Mouse (Mus musculus) brain, adult 2 months (tissue): ENCODE measurements around the gene Hrk.
A peak's percentile ranks its signal among the peaks of the same experiment; 100 is the strongest.

ENCODE experiments used
- DNase-seq: peaks from one replicate; pipeline ENCODE4 v3.0.0; 2011; ENCODE audit warnings: low read depth, low spot score

Gene Hrk

DNA sequence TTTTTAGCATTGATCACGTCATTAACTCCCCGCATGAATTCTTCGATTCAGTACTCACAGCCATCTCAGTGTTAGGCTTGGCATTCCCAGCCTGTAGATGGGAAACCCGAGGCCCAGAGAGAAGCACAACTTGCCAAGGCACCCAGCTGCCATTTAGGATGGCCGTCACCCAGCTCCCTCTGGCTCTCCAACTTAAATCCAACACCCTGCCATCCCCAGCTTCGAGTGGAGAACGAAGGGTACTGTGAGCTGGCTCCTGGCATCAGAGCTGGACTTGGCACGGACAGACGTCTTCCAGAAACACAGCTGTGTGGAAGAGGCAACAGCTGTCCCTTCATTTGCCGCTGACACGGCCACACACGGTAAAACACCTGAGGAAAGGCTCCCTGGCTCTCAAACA lies at the start of gene Hrk:
Gene Hrk, plus strand, starts transcription at position 68 of the 400 bp plus-strand sequence.
- peak; percentile 52 for DNase-seq

DNA sequence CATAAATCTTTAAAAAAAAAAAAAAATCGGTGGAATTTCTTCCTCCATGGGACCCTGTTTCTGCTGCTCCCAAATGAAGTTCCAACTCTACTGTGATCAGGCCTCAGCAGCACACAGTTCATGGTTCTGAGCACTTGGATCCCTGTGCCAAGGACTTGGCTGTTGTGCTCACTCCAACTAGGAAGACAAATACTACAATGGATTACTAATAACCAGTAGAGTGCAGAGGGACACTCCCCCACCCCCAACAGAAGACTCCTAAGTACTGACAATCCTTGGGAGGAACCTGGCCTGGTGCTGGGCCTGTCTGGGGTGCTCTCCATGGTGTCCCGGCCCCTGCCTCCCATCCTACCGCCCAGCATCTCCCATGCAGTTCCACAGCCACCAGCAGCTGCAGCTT lies 46.1 kb upstream of the Hrk start:
- no peak for DNase-seq

- no peak for DNase-seq
Observed at GRCm38 (mm10) chr5:118118922-118119321, 45.5 kb upstream of the Hrk start.

DNA sequence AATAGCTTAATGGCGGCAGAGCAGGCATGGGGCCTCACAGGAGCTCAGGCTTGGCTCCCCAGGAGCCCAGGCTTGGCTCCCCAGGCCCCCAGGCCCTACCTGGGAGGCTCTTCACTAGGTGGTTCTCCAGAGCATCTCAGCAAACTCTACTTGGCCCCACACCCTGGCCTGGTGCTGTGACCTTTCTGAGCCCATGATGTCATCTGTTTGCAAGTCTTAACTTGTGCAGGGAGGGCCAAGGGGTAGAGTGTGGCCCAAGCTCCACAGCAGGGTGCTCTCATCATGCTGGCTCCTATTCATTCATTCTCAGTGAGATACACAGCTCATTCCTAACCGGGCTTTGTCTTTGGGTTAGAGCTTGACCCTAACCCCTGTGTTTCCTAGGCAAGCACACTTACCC lies 43.8 kb upstream of the Hrk start:
- DNase-seq, result no peak

DNA sequence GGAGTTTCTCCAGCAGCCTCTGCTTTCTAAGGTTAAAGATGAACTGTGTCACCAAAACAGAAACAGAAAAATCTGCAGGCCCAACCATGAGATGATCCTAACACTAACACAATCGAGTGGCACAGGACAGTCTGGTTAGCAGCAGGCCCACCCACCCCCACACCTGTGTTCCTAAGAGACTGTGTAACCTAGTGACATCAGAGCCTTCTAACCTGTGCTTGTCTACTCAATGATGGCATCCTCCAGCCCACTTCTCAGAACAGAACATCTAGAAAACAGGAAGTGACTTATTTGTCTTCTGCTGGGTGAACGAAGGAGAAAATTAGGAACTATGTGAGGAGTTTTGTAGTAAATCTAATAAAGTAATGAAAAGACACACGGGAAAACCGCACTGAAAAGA lies 42.5 kb upstream of the Hrk start:
- DNase-seq, result no peak

DNA sequence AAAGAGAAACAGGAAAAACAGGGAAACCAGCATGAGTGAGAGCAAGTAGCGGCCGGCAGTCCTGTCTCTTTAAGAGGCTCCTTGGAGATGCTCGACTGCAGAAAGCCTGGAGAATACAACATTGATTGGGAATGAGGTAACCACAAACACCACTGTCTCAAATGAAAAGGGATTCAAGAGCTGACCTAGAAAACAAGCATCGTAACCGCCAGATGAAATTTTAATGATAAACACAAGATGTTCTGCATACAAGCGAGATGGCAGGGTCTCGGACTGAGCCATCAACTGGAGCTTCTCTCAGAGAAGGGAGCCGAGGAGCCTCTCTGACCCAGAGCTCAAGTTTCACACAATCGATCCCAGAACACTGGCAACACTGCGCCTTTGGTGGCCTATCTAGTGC lies 41.4 kb upstream of the Hrk start:
- peak; percentile 53 for DNase-seq

- peak; percentile 75 for DNase-seq
Observed at GRCm38 (mm10) chr5:118126671-118127070, 37.8 kb upstream of the Hrk start.

- peak; percentile 90 for DNase-seq
Observed at GRCm38 (mm10) chr5:118128208-118128607, 36.2 kb upstream of the Hrk start.

DNA sequence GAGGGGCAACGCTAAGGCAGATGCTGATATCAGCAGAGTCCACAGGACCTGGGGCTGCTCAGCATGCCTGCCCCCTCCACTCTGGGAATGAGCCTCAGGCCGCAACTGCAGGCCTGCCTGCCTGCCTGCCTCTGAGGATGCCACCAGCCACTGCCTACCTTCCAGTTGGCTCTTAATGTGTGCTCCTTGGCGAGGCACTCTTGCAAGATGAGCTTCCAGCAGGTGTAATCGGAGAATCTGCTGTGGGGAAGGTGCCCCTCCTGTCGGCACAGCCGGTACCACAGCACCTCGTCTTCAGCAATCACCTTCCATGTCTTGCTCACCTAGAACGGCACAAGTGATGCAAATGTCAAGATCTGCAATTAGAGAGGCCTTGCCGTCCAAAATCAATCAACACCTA lies 35.8 kb upstream of the Hrk start:
- peak; percentile 60 for DNase-seq

DNA sequence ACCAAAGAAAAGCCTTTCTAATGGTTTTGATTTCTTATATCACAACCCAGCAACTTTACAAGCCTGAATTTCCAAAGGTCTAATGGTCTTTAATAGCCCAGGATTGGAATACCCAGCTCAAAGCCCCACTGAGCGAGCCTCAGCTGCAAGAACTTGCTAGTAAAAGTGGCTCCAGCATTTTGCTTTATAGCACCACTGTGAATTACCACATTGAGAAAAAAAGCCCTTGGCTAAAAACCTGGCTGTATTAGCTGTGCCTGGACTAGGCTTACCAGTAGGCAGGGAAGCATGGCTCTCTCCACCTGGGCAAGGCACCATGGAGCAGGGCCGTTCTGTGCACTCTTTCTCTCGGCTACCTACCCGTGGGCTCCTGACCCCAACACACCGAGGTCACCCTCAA lies 28.1 kb upstream of the Hrk start:
- DNase-seq, result no peak

DNA sequence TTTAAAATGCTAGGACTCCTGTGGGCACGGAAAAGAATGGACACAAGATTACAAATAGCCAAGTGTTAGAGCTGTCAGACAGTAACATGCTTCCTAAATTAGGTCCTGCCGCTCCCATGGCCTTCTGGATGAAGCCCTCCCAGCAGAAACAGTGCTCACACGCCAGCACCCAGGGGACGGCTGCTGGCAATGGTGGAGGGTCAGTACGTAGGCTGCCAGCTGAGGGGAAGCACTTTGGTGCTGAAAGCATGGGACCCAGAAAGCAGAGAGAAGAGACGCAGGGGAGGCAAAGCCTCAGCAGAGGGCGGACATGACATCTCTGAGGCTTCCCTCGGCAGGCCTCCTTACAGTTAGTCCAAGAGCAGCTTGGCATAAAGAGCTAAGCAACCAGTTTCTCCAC lies 24.8 kb upstream of the Hrk start:
- no peak for DNase-seq

DNA sequence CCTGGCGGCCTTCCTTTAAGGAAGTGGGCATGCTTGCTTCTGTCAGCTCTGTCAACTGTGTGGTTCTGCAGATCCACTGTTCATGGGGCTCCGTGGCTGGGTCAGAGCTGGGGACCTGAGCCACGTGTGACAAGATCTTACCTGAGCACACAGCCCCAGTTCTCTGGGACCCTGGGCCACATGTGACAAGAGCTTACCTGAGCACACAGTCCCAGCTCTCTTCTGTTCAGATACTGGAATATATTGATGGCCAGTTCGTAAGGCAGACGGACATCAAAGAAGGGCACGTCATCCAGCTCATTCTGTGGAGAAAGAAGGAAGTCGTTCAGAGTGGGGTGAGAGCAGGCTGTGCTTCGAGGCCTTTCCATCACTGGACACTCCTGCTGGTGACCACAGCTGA lies 22.0 kb upstream of the Hrk start:
- DNase-seq, result no peak

DNA sequence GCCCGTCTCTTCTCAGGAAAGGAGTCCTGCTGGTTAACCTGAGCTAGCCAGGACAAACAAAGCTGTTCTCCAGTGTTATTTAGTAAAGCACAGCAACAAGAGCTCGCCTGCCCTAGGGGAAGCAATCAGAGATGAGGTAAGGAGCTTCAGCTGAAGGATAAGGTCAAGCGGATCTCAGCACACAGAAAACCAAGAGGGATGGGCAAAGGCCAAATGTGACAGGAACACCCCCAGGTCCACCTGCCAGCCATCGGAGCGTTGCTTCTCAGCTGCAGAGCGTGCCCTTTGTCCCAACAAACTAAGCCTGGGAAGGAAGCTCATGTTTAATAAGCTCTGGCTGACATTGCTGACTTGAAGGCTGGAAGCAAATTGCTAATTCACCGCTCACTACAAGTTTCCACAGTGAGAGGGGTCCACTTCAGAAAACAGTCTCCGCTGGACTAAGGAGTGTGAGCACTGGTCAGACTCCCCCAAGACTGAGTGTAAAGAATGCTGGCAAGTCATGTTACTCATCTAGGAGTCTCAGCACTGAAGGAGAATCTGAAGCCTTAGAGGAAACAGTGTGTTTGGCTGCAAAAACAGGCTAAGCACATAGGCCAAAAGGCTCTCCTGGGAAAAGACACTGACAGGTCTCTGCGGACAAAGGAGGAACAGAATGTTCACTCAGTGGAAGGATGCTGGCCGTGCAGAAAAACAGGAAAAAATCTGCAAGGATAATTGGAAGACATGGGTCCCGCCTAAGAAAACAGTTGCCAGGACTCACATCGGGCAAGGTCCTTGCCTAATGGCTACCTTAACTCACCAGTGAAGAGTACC lies 21.0 kb upstream of the Hrk start:
- DNase-seq, result no peak

GRCm38 (mm10) chr5:118144327-118144726 lies 20.1 kb upstream of the Hrk start:
- DNase-seq, result no peak

DNA sequence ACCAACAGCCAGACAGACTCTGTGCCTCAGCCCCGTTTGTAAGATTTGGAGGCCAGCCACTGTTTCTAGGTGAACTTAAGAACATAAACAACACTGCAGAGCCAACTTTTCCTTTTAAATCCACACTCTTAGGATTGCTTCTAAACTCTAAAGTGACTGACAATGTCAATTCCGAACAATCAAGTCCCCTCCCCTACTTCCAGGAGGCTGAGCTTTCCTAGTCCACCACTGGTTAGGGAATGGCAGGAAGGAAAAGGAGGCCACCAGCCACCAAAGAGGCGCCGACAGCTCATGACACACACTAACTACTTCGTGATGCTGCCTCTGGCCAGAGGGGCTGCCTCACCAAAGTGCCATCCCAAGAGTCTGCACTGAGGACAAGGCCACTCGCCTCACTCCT lies 19.7 kb upstream of the Hrk start:
- no peak for DNase-seq

GRCm38 (mm10) chr5:118145458-118145857 lies 19.0 kb upstream of the Hrk start:
- DNase-seq, result no peak

- peak; percentile 64 for DNase-seq
Observed at GRCm38 (mm10) chr5:118145999-118146679, 18.3 kb upstream of the Hrk start.

- DNase-seq, result no peak
Observed at GRCm38 (mm10) chr5:118147264-118147663, 17.2 kb upstream of the Hrk start.

DNA sequence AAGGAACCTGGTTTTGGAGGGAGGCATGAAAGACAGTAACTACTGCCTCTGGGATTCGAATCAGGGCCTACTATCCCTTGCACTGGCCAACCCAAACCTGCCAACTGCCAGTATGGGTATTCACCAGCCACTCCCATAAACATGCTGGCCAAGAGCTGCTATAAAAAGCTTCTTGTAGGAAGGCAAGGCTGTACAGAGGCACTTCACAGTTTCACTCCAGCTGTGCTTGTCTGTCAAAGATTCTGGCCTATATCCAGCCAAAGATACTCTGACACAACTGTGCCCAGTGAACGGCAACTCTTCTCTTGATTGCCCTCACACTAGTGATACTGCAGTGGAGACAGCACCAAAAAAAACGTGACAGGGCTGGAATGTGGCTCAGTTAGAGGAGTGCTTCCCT lies 14.7 kb upstream of the Hrk start:
- no peak for DNase-seq

GRCm38 (mm10) chr5:118154839-118155564 lies 9.4 kb upstream of the Hrk start, which contains the start of gene Fbxw8:
Gene Fbxw8 (minus strand): TSS chr5:118155464.
- DNase-seq, result peak; percentile 94

- no peak for DNase-seq
Observed at GRCm38 (mm10) chr5:118155565-118155947, 8.9 kb upstream of the Hrk start.

DNA sequence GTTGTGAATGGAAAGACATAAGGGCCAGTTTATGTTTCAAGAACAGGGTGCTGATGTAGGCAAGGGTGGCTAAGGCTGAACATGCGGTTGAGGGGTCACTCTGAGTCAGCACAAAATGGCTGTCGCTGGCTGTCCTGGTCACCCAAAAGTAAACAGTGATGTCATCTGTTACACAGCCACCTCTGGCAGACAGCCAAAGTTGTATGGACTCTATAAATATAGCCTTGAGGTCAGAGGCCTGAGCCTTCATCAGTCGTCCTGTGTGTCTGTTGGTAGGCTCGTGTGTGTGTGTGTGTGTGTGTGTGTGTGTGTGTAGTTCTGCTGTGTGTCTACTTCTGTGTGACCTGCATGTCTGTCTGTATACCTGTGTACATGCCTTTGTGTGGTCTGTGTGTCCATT lies 7.5 kb upstream of the Hrk start:
- no peak for DNase-seq

DNA sequence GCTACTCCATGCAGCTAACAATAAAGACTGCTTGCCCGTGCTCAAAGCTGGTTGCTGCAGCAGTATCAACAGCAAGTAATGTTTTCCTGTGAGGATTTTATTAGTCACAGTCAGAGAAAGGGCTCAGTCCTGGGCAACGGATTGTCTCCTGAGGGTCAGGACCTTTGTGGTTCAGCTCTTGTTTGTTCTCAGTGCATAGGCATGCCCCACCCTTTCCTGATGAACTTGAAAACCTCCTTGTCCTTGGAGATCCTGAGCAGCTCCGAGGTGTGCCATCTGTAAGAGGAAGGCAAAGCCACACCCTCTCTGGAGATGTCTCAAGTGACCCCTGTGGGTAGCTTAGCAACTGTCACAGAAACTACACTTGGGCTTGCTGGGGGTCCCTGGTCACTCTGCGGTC lies 3.8 kb upstream of the Hrk start:
- DNase-seq, result no peak
